Mouse (Mus musculus) urinary bladder, postnatal 4 days (tissue): ENCODE results near the gene Kank3.

ENCODE experiments used
- DNase-seq, 2 experiments: peaks; one replicate each; pipeline ENCODE4 v3.0.0; 2021 to 2022; ENCODE audit warnings: low spot score in 2 of 2

Kank3 gene

GRCm38 (mm10) chr17:33810334-33811141 lies at the start of gene Kank3:
Gene Kank3 (plus strand): TSS chr17:33810519.
- peak; percentile 86 to 95 for DNase-seq

- no peak for DNase-seq
Observed at GRCm38 (mm10) chr17:33766389-33766788, 43.9 kb upstream of the Kank3 start.

- no peak for DNase-seq
Observed at GRCm38 (mm10) chr17:33771617-33772016, 38.7 kb upstream of the Kank3 start.

- DNase-seq = no peak
Observed at GRCm38 (mm10) chr17:33773426-33773825, 36.9 kb upstream of the Kank3 start.

GRCm38 (mm10) chr17:33773871-33774572 lies 36.3 kb upstream of the Kank3 start:
- no peak for DNase-seq

GRCm38 (mm10) chr17:33774573-33775155 lies 35.7 kb upstream of the Kank3 start:
- no peak for DNase-seq

GRCm38 (mm10) chr17:33775287-33775686 lies 35.0 kb upstream of the Kank3 start:
- no peak for DNase-seq

- peak; percentile 88 to 94 for DNase-seq
Observed at GRCm38 (mm10) chr17:33779271-33779966, 30.9 kb upstream of the Kank3 start.

GRCm38 (mm10) chr17:33779967-33780295 lies 30.4 kb upstream of the Kank3 start:
- no peak for DNase-seq

GRCm38 (mm10) chr17:33780431-33780830 lies 29.9 kb upstream of the Kank3 start:
- no peak for DNase-seq

- peak; percentile 70 to 77 for DNase-seq
Observed at GRCm38 (mm10) chr17:33781124-33781977, 29.0 kb upstream of the Kank3 start, which contains the start of gene Angptl4. Gene Angptl4 (minus strand): TSS chr17:33781830.

- no peak for DNase-seq
Observed at GRCm38 (mm10) chr17:33782067-33782466, 28.3 kb upstream of the Kank3 start.

GRCm38 (mm10) chr17:33783408-33783807 lies 26.9 kb upstream of the Kank3 start:
- peak; percentile 73 to 74 for DNase-seq

- no peak for DNase-seq
Observed at GRCm38 (mm10) chr17:33784939-33785338, 25.4 kb upstream of the Kank3 start.

GRCm38 (mm10) chr17:33786375-33786774 lies 23.9 kb upstream of the Kank3 start:
- no peak for DNase-seq

- DNase-seq = no peak
Observed at GRCm38 (mm10) chr17:33788732-33789131, 21.6 kb upstream of the Kank3 start.

GRCm38 (mm10) chr17:33798306-33798705 lies 12.0 kb upstream of the Kank3 start:
- no peak for DNase-seq

GRCm38 (mm10) chr17:33799277-33799676 lies 11.0 kb upstream of the Kank3 start:
- no peak for DNase-seq

GRCm38 (mm10) chr17:33802221-33802620 lies 8.1 kb upstream of the Kank3 start:
- DNase-seq = no peak

GRCm38 (mm10) chr17:33804205-33804604 lies 6.1 kb upstream of the Kank3 start:
- DNase-seq = no peak

GRCm38 (mm10) chr17:33804745-33805144 lies 5.6 kb upstream of the Kank3 start:
- DNase-seq = no peak
